32 mouse cellular contexts compared by ENCODE assay signal in genomic region chr17:84689316-84689715, GRCm38 (mm10). TPM values are rescaled to one million over a fixed set of nuclear protein-coding genes. Genes with fewer than 3 reads are reported as not detected.
DNase-seq lines count a peak whose midpoint lies in the region; ATAC-seq lines count a peak whose summit lies in the region.
"Had no signal": no experiment of that assay in that cellular context is flagged by ENCODE, and none has a peak within 500 bp of the region (broad histone marks: within the 10 kb centered on the region; RNA-seq: fewer than 3 reads in every experiment).

No protein-coding gene starts in this region.

- ATAC-seq in intestine, embryonic 16.5 days = peak; percentile 77
- ATAC-seq in liver, embryonic 16.5 days (ENCODE audit: low read depth) = peak; percentile 84
- ATAC-seq in inflammation-experienced regulatory T-cells, adult 6 months = no peak
- ATAC-seq: activated CD4-positive, CD25-positive, alpha-beta regulatory T cell, adult 4 months; forebrain, embryonic 16.5 days; midbrain, embryonic 13.5 days had no signal

- 56% methylated on average over 5 of the region's 5 CpGs for WGBS in intestine, embryonic 16.5 days
- WGBS in liver, embryonic 16.5 days (ENCODE audit: insufficient replicate concordance) = 51% methylated on average over 5 of the region's 5 CpGs

- H3K36me3 ChIP-seq in intestine, embryonic 16.5 days (ENCODE audit: control insufficient read depth, insufficient read depth, low read length) = no peaks in the 10 kb centered on the region
- no peaks in the 10 kb centered on the region for H3K36me3 ChIP-seq in liver, embryonic 16.5 days (ENCODE audit: control insufficient read depth, insufficient read depth)
- H3K36me3 ChIP-seq: hindbrain, embryonic 10.5 days; hindbrain, embryonic 15.5 days; limb, embryonic 12.5 days; midbrain, embryonic 13.5 days; neural tube, embryonic 13.5 days had no signal

- H3K9ac ChIP-seq in intestine, embryonic 16.5 days (ENCODE audit: low read depth, low read length) = no peak overlapping the region
- no peak overlapping the region for H3K9ac ChIP-seq in liver, embryonic 16.5 days (ENCODE audit: low read depth, low read length)
- H3K9ac ChIP-seq: hindbrain, embryonic 15.5 days; limb, embryonic 12.5 days; midbrain, embryonic 13.5 days; neural tube, embryonic 13.5 days had no signal

- DNase-seq in kidney, adult 9 months = peak; percentile 76
- DNase-seq in kidney, adult 11 months = no peak
- DNase-seq in adipocyte (ENCODE audit: low spot score) = peak; percentile 30
- DNase-seq in cerebellum, adult 11 months = no peak
- no peak for DNase-seq in right cerebral cortex, postnatal 4 days
- DNase-seq: B cell, adult 2 months; cerebellum, adult 11-12 months; cerebellum, adult 9-11 months; embryo, embryonic 11 days; gastrocnemius, postnatal 10 days; heart, postnatal 14 days; lung, adult 2 months; lung, postnatal 10 days; spleen, adult 18-20 months; thymus, adult 18-20 months; thymus, postnatal 36 days had no signal

- no peak overlapping the region for H3K4me2 ChIP-seq in intestine, embryonic 16.5 days (ENCODE audit: low read depth, low read length)
- no peak overlapping the region for H3K4me2 ChIP-seq in liver, embryonic 16.5 days (ENCODE audit: low read depth, low read length)
- H3K4me2 ChIP-seq: hindbrain, embryonic 15.5 days; limb, embryonic 12.5 days; midbrain, embryonic 13.5 days; neural tube, embryonic 13.5 days had no signal

- no peaks in the 10 kb centered on the region for H3K9me3 ChIP-seq in intestine, embryonic 16.5 days (ENCODE audit: control insufficient read depth, low read length)
- no peaks in the 10 kb centered on the region for H3K9me3 ChIP-seq in liver, embryonic 16.5 days (replicated peaks; ENCODE audit: control insufficient read depth, low read length)
- H3K9me3 ChIP-seq: hindbrain, embryonic 10.5 days; hindbrain, embryonic 15.5 days; limb, embryonic 12.5 days; midbrain, embryonic 13.5 days; neural tube, embryonic 13.5 days had no signal

- H3K27me3 ChIP-seq in intestine, embryonic 16.5 days (replicated peaks; ENCODE audit: control insufficient read depth, insufficient read depth, low read length) = no peaks in the 10 kb centered on the region
- no peaks in the 10 kb centered on the region for H3K27me3 ChIP-seq in liver, embryonic 16.5 days (ENCODE audit: control insufficient read depth, insufficient read depth, low read depth, low read length)
- H3K27me3 ChIP-seq: hindbrain, embryonic 15.5 days; limb, embryonic 12.5 days; midbrain, embryonic 13.5 days; neural tube, embryonic 13.5 days had no signal

- no peak overlapping the region for H3K4me3 ChIP-seq in intestine, embryonic 16.5 days (ENCODE audit: low read length)
- no peak overlapping the region for H3K4me3 ChIP-seq in liver, embryonic 16.5 days (ENCODE audit: low read depth, low read length)
- H3K4me3 ChIP-seq: erythroblast, embryonic 14.5 days; hindbrain, embryonic 10.5 days; hindbrain, embryonic 15.5 days; layer of hippocampus, adult 2 months; left cerebral cortex, adult 2 months; limb, embryonic 12.5 days; midbrain, embryonic 13.5 days; neural tube, embryonic 13.5 days had no signal

- peaks cover 5% of the 10 kb centered on the region; the same call in 1 of the 2 replicates for H3K4me1 ChIP-seq in intestine, embryonic 16.5 days (ENCODE audit: control insufficient read depth, insufficient read depth, low read length)
- peaks cover under 1% of the 10 kb centered on the region for H3K4me1 ChIP-seq in liver, embryonic 16.5 days (ENCODE audit: control insufficient read depth, low read depth, low read length)
- H3K4me1 ChIP-seq: hindbrain, embryonic 15.5 days; limb, embryonic 12.5 days; midbrain, embryonic 13.5 days; neural tube, embryonic 13.5 days had no signal

- H3K27ac ChIP-seq in intestine, embryonic 16.5 days (ENCODE audit: low read length) = no peak overlapping the region
- peak overlapping the region; percentile 77 for H3K27ac ChIP-seq in liver, embryonic 16.5 days (ENCODE audit: low read length)
- H3K27ac ChIP-seq: hindbrain, embryonic 10.5 days; hindbrain, embryonic 15.5 days; layer of hippocampus, adult 2 months; left cerebral cortex, adult 2 months; limb, embryonic 12.5 days; macrophage; midbrain, embryonic 13.5 days; neural tube, embryonic 13.5 days had no signal

RNA-seq across cellular contexts. Expression of gene Abcg5, which starts 6.5 kb away (rescaled TPM):
- 3.7 and 6.5 TPM in 2 replicates for polyA plus RNA-seq in intestine, embryonic 16.5 days (2015; fragmentation: Nextera tagmentation; extraction: Ambion mirVana)
- polyA plus RNA-seq in liver, embryonic 16.5 days (2015; fragmentation: Nextera tagmentation; extraction: Ambion mirVana) = 0.48 and 0.63 TPM in 2 replicates
- under 1 TPM in 1 of 3 experiments, not detected in 2; 0.49 TPM for polyA plus RNA-seq in inflammation-experienced regulatory T-cells, adult 6 months (2017; shearing (Covaris generic))
- polyA plus RNA-seq: activated CD4-positive, CD25-positive, alpha-beta regulatory T cell, adult 4 months; erythroblast, embryonic 14.5 days; macrophage had no signal

RNA-seq across cellular contexts. Expression of gene Abcg8, which starts 13.2 kb away (rescaled TPM):
- polyA plus RNA-seq in intestine, embryonic 16.5 days (2015; fragmentation: Nextera tagmentation; extraction: Ambion mirVana) = 1.2 and 2.1 TPM in 2 replicates
- 0.55 and 0.58 TPM in 2 replicates for polyA plus RNA-seq in liver, embryonic 16.5 days (2015; fragmentation: Nextera tagmentation; extraction: Ambion mirVana)
- not detected for polyA plus RNA-seq in inflammation-experienced regulatory T-cells, adult 6 months (2017; shearing (Covaris generic))
- polyA plus RNA-seq: activated CD4-positive, CD25-positive, alpha-beta regulatory T cell, adult 4 months; erythroblast, embryonic 14.5 days; forebrain, embryonic 16.5 days; heart, embryonic 14.5 days; intestine, embryonic 14.5 days; macrophage; neural tube, embryonic 13.5 days had no signal

Comparison
In these comparisons a context has a peak if more than half of its experiments do, and no peak if none do; other contexts are left out.
1. DNase-seq: peak in kidney, adult 9 months (single experiment) and adipocyte (single experiment); none in kidney, adult 11 months (single experiment), cerebellum, adult 11 months (single experiment) and right cerebral cortex, postnatal 4 days (single experiment).